Comparison of ENCODE assay signal across 22 mouse cellular contexts in genomic region chr7:118419491-118420180, GRCm38 (mm10). TPM values are rescaled to one million over a fixed set of nuclear protein-coding genes. Genes with fewer than 3 reads are reported as not detected.
A peak's percentile ranks its signal among the peaks of the same experiment; 100 is the strongest.
DNase-seq lines count a peak whose midpoint lies in the region; ATAC-seq lines count a peak whose summit lies in the region.
"Had no signal": no experiment of that assay in that cellular context is flagged by ENCODE, and none has a peak within 500 bp of the region (broad histone marks: within the 10 kb centered on the region; RNA-seq: fewer than 3 reads in every experiment).

No protein-coding gene starts in this region.

- ATAC-seq in midbrain, embryonic 11.5 days (ENCODE audit: low FRiP score): no peak
- ATAC-seq in forebrain, embryonic 13.5 days: 0 out of 2 replicates have a peak, but pooled peaks have one; percentile 50
- ATAC-seq in limb, embryonic 13.5 days (ENCODE audit: low FRiP score, low read depth): no peak
- ATAC-seq in granulocyte monocyte progenitor cell, adult 5-6 weeks (replicated peaks; ENCODE audit: poor library complexity, severe bottlenecking): no peak
- ATAC-seq: inflammation-experienced regulatory T-cells, adult 6 months; liver, postnatal 0 days had no signal

- H3K4me1 ChIP-seq in midbrain, embryonic 11.5 days (ENCODE audit: control insufficient read depth, insufficient read depth, low read length): peaks cover 3% of the 10 kb centered on the region; the same call in 1 of the 2 replicates
- H3K4me1 ChIP-seq in midbrain, embryonic 10.5 days: peaks cover 11% of the 10 kb centered on the region
- H3K4me1 ChIP-seq in forebrain, embryonic 13.5 days: peaks cover 8% of the 10 kb centered on the region; the same call in 1 of the 2 replicates
- no peaks in the 10 kb centered on the region for H3K4me1 ChIP-seq in limb, embryonic 13.5 days
- H3K4me1 ChIP-seq: kidney, embryonic 15.5 days; limb, embryonic 15.5 days had no signal

- H3K4me2 ChIP-seq in midbrain, embryonic 11.5 days: no peak overlapping the region
- peak overlapping the region; percentile 30 for H3K4me2 ChIP-seq in forebrain, embryonic 13.5 days
- H3K4me2 ChIP-seq in limb, embryonic 13.5 days (replicated peaks): peak overlapping the region; percentile 17; the same call in 1 of the 2 replicates
- H3K4me2 ChIP-seq: kidney, embryonic 15.5 days; limb, embryonic 15.5 days had no signal

- no peak overlapping the region for H3K4me3 ChIP-seq in midbrain, embryonic 11.5 days (ENCODE audit: low read depth, low read length)
- no peak overlapping the region for H3K4me3 ChIP-seq in midbrain, embryonic 10.5 days
- H3K4me3 ChIP-seq in forebrain, embryonic 13.5 days: no peak overlapping the region
- H3K4me3 ChIP-seq in limb, embryonic 13.5 days: no peak overlapping the region
- H3K4me3 ChIP-seq: erythroblast, embryonic 14.5 days; kidney, embryonic 15.5 days; left cerebral cortex, adult 2 months; limb, embryonic 15.5 days had no signal

- H3K27ac ChIP-seq in midbrain, embryonic 11.5 days (ENCODE audit: low read depth, low read length): no peak overlapping the region
- no peak overlapping the region for H3K27ac ChIP-seq in midbrain, embryonic 10.5 days (replicated peaks)
- H3K27ac ChIP-seq in forebrain, embryonic 13.5 days: peak overlapping the region; percentile 51
- no peak overlapping the region for H3K27ac ChIP-seq in limb, embryonic 13.5 days
- H3K27ac ChIP-seq: kidney, embryonic 15.5 days; left cerebral cortex, adult 2 months; limb, embryonic 15.5 days had no signal

- no peaks in the 10 kb centered on the region for H3K36me3 ChIP-seq in midbrain, embryonic 11.5 days (ENCODE audit: control insufficient read depth, insufficient read depth, low read length)
- H3K36me3 ChIP-seq in midbrain, embryonic 10.5 days: no peaks in the 10 kb centered on the region
- H3K36me3 ChIP-seq in forebrain, embryonic 13.5 days (ENCODE audit: poor library complexity, severe bottlenecking): no peaks in the 10 kb centered on the region
- no peaks in the 10 kb centered on the region for H3K36me3 ChIP-seq in limb, embryonic 13.5 days
- H3K36me3 ChIP-seq: G1E; kidney, embryonic 15.5 days; limb, embryonic 15.5 days had no signal

- no peak for DNase-seq in midbrain, embryonic 11.5 days (ENCODE audit: low spot score, missing footprints)
- DNase-seq in midbrain, embryonic 10.5 days (ENCODE audit: low spot score): no peak
- peak; percentile 23 for DNase-seq in retina, embryonic 14.5 days (ENCODE audit: low spot score)
- no peak for DNase-seq in cerebellum, adult 18-20 months
- DNase-seq in gastrocnemius, postnatal 4 days (ENCODE audit: low spot score in 2 of 2): no peak
- DNase-seq: adrenal gland, adult 8-10 months; cerebellum, adult 9-10 months; embryo, embryonic 11 days; heart, adult 18-20 months; liver, postnatal 0 days; lung, postnatal 36 days; thymus, adult 2 months had no signal

- H3K9me3 ChIP-seq in midbrain, embryonic 11.5 days (ENCODE audit: control insufficient read depth, low read length): no peaks in the 10 kb centered on the region
- no peaks in the 10 kb centered on the region for H3K9me3 ChIP-seq in midbrain, embryonic 10.5 days (replicated peaks)
- H3K9me3 ChIP-seq in forebrain, embryonic 13.5 days (replicated peaks): no peaks in the 10 kb centered on the region
- H3K9me3 ChIP-seq in limb, embryonic 13.5 days: no peaks in the 10 kb centered on the region
- H3K9me3 ChIP-seq: G1E; kidney, embryonic 15.5 days; limb, embryonic 15.5 days had no signal

- WGBS in midbrain, embryonic 11.5 days: 50% methylated on average over 6 of the region's 6 CpGs
- WGBS in midbrain, embryonic 10.5 days: 54% methylated on average over 6 of the region's 6 CpGs
- WGBS in forebrain, embryonic 13.5 days: 31% methylated on average over 6 of the region's 6 CpGs
- WGBS in limb, embryonic 13.5 days: 51% methylated on average over 6 of the region's 6 CpGs

- no peaks in the 10 kb centered on the region for H3K27me3 ChIP-seq in midbrain, embryonic 11.5 days (ENCODE audit: control insufficient read depth, insufficient read depth, low read length)
- H3K27me3 ChIP-seq in midbrain, embryonic 10.5 days (ENCODE audit: low read depth, poor library complexity, severe bottlenecking): no peaks in the 10 kb centered on the region
- no peaks in the 10 kb centered on the region for H3K27me3 ChIP-seq in forebrain, embryonic 13.5 days
- H3K27me3 ChIP-seq in limb, embryonic 13.5 days: no peaks in the 10 kb centered on the region
- H3K27me3 ChIP-seq: kidney, embryonic 15.5 days; limb, embryonic 15.5 days had no signal

- H3K9ac ChIP-seq in midbrain, embryonic 11.5 days (ENCODE audit: low read length): peak overlapping the region; percentile 13; the same call in 1 of the 2 replicates
- H3K9ac ChIP-seq in forebrain, embryonic 13.5 days: no peak overlapping the region
- H3K9ac ChIP-seq in limb, embryonic 13.5 days: no peak overlapping the region
- H3K9ac ChIP-seq: kidney, embryonic 15.5 days; limb, embryonic 15.5 days; liver, postnatal 0 days had no signal

RNA-seq across cellular contexts. Expression of gene Syt17, which starts 28.4 kb away (rescaled TPM):
- polyA plus RNA-seq in midbrain, embryonic 11.5 days (2014; fragmentation: Nextera tagmentation; extraction: Ambion mirVana): 3.5 and 3.7 TPM in 2 replicates
- polyA plus RNA-seq in midbrain, embryonic 10.5 days (2016; fragmentation: Nextera tagmentation; extraction: Ambion mirVana): 2.0 and 3.0 TPM in 2 replicates
- 3.2 and 4.7 TPM in 2 replicates for polyA plus RNA-seq in forebrain, embryonic 13.5 days (2015; fragmentation: Nextera tagmentation; extraction: Ambion mirVana)
- polyA plus RNA-seq in limb, embryonic 13.5 days (2015; fragmentation: Nextera tagmentation; extraction: Ambion mirVana): 1.8 and 2.2 TPM in 2 replicates
- total RNA-seq in granulocyte monocyte progenitor cell, adult 5-6 weeks (2014; fragmentation: Nextera tagmentation): not detected in 2 replicates
- total RNA-seq in granulocyte monocyte progenitor cell, adult 5-6 weeks (2017): not detected in 2 replicates
- 1 to 10 TPM; 3.7 to 3.9 TPM for total RNA-seq in gastrocnemius, postnatal 4 days (2021)
- total RNA-seq: G1E; monocyte, adult 5-6 weeks had no signal
- polyA plus RNA-seq: G1E had no signal
